Mouse (Mus musculus): Measurements from ENCODE around the gene Gm10985.

DNA sequence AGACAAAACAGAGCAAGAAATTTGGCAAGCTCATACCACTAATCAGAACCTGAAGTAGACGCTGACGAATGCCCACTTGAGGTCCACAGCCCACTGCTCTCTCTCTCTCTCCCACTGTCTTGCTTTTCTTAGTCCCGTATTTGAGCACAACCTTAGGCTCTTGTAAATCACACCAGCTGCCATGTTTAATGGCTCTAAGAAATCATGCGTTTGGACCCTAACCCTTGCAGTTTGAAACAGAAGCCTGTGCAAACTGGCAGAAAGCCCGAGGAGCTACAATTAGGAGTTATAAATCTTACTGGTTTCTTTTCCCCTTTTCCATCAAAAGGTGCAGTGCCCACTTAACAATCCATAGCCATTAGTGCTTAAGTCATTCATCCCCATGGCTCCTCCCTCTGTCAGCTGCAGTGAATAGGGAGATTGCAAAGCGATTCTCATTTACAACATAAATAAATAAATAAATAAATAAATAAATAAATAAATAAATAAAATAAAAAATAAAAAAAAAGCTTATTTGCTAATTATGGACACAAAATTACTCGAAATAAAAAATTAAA is 31.4 kb upstream of the Gm10985 start:
- no peak for TF ChIP-seq CTCF (IDR thresholded peaks at IDR 0.05; ENCODE audit: extremely low read depth, insufficient read depth, low read length)
- TF ChIP-seq POLR2A (IDR thresholded peaks at IDR 0.05; ENCODE audit: extremely low read depth, insufficient read depth, low read length) = no peak

Measured in cortical plate, adult 2 months (tissue).